Mouse (Mus musculus) small intestine, adult 2 months (tissue): ENCODE data around the gene Mipep. TPM values are rescaled to one million over a fixed set of nuclear protein-coding genes. Genes with fewer than 3 reads are reported as not detected.

Experiments
- H3K27ac ChIP-seq: fragments of 200-500 bp; 2 replicates; pipeline ENCODE4 v1.5.1; 2012; ENCODE audit warnings: low read depth, low read length, control low read depth, inconsistent platforms; ENCODE audit not compliant: insufficient read depth
- H3K27me3 ChIP-seq: fragments of 200-500 bp; 2 replicates; pipeline ENCODE4 v1.6.1; 2012; ENCODE audit warnings: mild to moderate bottlenecking, moderate library complexity, low read length, inconsistent platforms; ENCODE audit not compliant: control insufficient read depth, insufficient read depth
- H3K36me3 ChIP-seq: fragments of 200-500 bp; 2 replicates; pipeline ENCODE4 v1.6.1; 2012; ENCODE audit warnings: mild to moderate bottlenecking, low read length, control low read depth, inconsistent platforms; ENCODE audit not compliant: control insufficient read depth, insufficient read depth
- H3K4me1 ChIP-seq: fragments of 200-500 bp; 2 replicates; pipeline ENCODE4 v1.6.1; 2012; ENCODE audit warnings: low read length, inconsistent platforms, mixed read lengths; ENCODE audit not compliant: control insufficient read depth, insufficient read depth, insufficient read length
- H3K4me3 ChIP-seq: fragments of 200-500 bp; 2 replicates; pipeline ENCODE4 v1.5.1; 2012; ENCODE audit warnings: low read depth, mild to moderate bottlenecking, control low read depth, inconsistent platforms, low read length, moderate library complexity
- CTCF ChIP-seq: fragments of 200-500 bp; IDR thresholded peaks from 2 replicates; pipeline ENCODE4 v1.5.1; 2012; ENCODE audit warnings: low read depth, mild to moderate bottlenecking, control low read depth, inconsistent platforms, low read length, moderate library complexity, mixed read lengths; ENCODE audit not compliant: insufficient replicate concordance, insufficient read length; ENCODE audit errors: extremely low read depth
- POLR2A ChIP-seq: fragments of 200-500 bp; IDR thresholded peaks from 2 replicates; pipeline ENCODE4 v1.6.1; 2012; ENCODE audit warnings: low read depth, mild to moderate bottlenecking, control low read depth, inconsistent platforms, low read length, moderate library complexity
- WGBS: fragments of 180-500 bp; shearing (Covaris S2); methylation state at CpG from one replicate; pipeline ENCODE4 v1.1.7; 2018; 5-methylcytosine and 5-hydroxymethylcytosine counted together
- polyA plus RNA-seq: library from polyadenylated mRNA; depleted of rRNA; stranded (reverse); fragments of >200 nt; gene quantifications from 2 replicates; pipeline ENCODE4 v1.2.3, GENCODE M21; 2012

The Mipep gene
- polyA plus RNA-seq, 1 experiment, result 6.2 TPM

DNA sequence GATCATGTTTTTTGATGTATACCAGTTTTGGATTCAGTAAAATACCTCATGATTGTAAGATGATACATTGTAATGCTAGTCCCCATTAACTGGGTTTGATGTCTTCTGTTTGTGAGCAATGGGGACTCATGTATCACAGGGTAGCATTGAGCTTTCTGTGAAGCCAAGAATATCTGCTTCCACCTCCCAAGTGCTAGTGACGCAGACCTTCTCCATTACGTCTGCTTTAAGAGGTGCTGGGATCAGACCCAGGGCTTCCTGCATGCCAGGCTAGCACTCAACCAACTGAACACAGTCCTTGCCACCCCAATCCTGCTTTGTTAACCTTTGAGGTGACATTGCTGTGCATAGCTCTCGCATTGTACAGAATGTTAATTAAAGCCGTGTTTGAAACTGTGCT, 14.3 kb downstream of the Mipep start:
- peaks cover 6% of the 10 kb centered on the region for H3K36me3 ChIP-seq
- H3K27ac ChIP-seq, result no peak overlapping the region
- H3K27me3 ChIP-seq, result no peaks in the 10 kb centered on the region
- TF ChIP-seq CTCF (no peak), POLR2A (no peak)
- H3K4me1 ChIP-seq, result no peaks in the 10 kb centered on the region
- 93% methylated on average over 4 of the region's 4 CpGs for WGBS
- no peak overlapping the region for H3K4me3 ChIP-seq

DNA sequence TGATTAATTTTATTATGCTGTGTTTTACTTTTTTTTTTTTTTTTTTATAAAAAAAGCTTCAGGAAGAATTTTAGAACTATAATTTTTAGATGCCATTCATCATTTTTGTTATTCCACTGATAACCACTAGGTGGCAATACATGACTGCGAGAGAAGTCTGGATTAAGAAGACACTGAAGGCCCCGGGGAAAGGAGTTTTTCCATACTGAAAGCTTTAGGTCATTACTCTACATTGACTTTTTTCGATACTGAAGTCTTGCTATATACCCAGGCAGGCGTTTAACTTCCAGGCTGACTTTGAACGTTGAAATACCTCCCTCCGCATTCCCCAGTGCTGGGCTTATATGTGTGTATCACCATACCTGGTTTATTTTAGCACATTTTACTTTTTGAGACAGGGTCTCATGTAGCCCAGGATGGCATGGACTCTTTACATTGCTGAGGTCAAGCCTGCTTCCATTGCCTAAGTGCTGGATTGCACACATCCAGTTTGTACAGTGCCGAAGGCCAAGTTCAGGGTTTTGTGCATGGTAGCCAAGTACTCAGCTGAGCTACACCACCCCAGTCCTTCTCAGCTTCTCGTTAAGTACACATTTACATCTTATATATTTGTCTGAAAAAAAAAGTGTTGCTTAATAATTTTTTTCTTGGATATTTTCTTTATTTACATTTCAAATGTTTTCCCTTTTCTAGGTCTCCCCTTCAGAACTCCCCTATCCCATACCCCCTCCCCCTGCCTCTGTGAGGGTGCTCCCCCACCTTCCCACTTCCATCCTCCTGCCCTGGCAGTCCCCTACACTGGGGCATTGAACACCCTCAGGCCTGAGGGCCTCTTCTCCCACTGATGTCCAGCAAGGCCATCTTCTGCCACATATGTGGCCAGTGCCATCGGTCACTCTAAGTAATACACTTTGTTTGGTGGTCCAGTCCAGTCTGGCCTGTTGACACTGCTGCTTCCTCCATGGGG, 15.7 kb downstream of the Mipep start:
- no peak for TF ChIP-seq CTCF
- TF ChIP-seq POLR2A, result no peak
- 46% methylated on average over 9 of the region's 9 CpGs for WGBS
- H3K27me3 ChIP-seq, result no peaks in the 10 kb centered on the region

DNA sequence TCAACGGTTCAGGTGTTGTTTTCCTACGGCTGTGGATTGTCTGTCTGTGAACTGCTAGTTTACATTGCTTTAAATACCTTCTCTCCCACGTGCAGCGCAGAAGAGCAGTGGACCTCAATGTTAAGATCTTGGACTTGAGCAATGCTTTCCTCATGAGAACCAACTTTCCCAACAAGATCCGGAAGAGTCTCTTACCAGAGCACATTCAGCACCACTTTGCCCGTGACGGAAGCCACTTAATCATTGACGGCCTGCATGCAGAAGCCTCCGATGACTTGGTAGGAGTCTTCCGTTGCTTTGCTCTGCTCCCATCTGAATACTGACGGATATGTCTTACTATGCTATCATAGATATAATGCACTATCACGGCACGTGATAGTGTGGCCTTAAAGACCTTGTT, 17.7 kb downstream of the Mipep start:
- no peak overlapping the region for H3K27ac ChIP-seq
- no peaks in the 10 kb centered on the region for H3K4me1 ChIP-seq
- H3K36me3 ChIP-seq, result peaks cover 5% of the 10 kb centered on the region; the same call in 1 of the 2 replicates
- H3K27me3 ChIP-seq, result no peaks in the 10 kb centered on the region
- 94% methylated on average over 13 of the region's 13 CpGs for WGBS
- no peak for TF ChIP-seq POLR2A
- TF ChIP-seq CTCF, result no peak
- no peak overlapping the region for H3K4me3 ChIP-seq

More for the DNA sequence above, 15.7 kb downstream of the Mipep start:
- Histone ChIP-seq H3K4me3 (no peak overlapping the region), H3K4me1 (no peaks in the 10 kb centered on the region), H3K36me3 (peaks cover 7% of the 10 kb centered on the region), H3K27ac (no peak overlapping the region)

DNA sequence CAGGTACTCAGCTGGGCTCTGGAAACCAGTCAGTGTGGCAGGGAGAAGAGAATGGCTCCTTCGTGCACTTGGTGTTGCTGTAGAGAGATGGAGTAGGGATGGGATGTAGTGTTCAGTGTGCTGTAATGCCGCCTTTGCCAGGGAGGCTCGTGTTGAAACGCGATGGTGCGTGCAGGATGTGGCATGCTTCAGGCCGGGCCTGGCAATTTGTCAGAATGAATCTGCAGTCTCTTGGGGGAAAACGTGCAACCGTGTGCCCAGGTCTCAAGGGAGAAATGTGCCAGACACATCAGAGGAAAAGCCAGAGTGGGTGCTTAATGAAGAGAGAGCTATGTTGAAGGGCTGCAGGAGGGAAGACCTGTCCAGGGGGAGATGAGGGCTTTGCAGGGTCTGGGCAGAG, 20.6 kb downstream of the Mipep start:
- Histone ChIP-seq H3K4me3 (no peak overlapping the region), H3K36me3 (peaks cover 6% of the 10 kb centered on the region; the same call in 1 of the 2 replicates), H3K27ac (no peak overlapping the region), H3K4me1 (0 out of 2 replicates have a peak, but pooled peaks cover 1% of the 10 kb centered on the region), H3K27me3 (no peaks in the 10 kb centered on the region)
- 94% methylated on average over 9 of the region's 9 CpGs for WGBS
- no peak for TF ChIP-seq POLR2A
- TF ChIP-seq CTCF, result no peak

DNA sequence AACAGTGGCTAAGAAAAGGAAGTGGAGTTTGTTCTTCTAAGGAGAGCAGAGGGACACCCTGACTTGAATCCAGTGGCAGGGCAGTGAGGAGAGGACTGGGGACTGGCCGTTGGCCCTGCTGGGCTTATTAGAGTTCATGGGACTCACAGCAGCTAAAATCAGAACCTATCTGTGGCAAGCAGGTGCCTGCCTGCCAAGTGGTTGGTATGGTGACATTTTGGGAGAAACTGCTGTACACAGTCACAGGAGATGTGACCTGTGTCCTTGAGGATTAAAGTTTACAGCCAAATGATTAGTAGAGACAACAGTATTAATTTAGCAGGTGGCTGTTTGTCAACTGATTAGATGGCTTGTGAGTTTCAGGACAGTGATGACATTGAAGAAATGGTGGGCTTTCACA, 21.5 kb downstream of the Mipep start:
- 74% methylated on average over 1 of the region's 1 CpGs for WGBS
- Histone ChIP-seq H3K4me1 (0 out of 2 replicates have a peak, but pooled peaks cover 1% of the 10 kb centered on the region), H3K4me3 (no peak overlapping the region), H3K27ac (no peak overlapping the region), H3K27me3 (no peaks in the 10 kb centered on the region), H3K36me3 (peaks cover 4% of the 10 kb centered on the region; the same call in 1 of the 2 replicates)
- TF ChIP-seq CTCF, result no peak
- TF ChIP-seq POLR2A, result no peak

DNA sequence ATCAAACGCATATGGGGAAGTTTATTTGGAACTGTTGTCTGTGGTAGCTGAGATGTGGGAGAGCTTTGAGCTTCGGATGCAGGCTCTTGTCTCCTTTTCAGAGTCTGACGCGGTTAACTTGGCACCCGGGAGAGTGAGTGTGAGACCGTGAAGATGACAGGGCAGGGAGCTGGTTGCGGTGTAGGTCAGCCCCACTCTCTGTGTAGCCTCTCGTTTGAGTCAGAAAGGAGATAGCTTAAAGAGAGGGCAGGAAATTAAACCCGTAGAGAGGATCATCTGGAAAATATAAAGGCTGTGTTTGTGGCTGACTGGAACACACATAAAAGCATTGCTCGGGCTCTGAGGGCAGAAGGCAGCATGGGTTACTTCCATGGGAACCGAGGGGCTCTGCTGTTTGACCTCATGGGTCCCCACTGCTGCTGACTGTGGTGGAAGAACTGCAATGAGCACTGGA, 22.5 kb downstream of the Mipep start:
- H3K27me3 ChIP-seq, result no peaks in the 10 kb centered on the region
- WGBS, result 67% methylated on average over 11 of the region's 11 CpGs
- no peak for TF ChIP-seq CTCF
- no peak for TF ChIP-seq POLR2A
- 0 out of 2 replicates have a peak, but pooled peaks cover 1% of the 10 kb centered on the region for H3K4me1 ChIP-seq
- peaks cover 4% of the 10 kb centered on the region; the same call in 1 of the 2 replicates for H3K36me3 ChIP-seq
- H3K4me3 ChIP-seq, result no peak overlapping the region
- no peak overlapping the region for H3K27ac ChIP-seq

DNA sequence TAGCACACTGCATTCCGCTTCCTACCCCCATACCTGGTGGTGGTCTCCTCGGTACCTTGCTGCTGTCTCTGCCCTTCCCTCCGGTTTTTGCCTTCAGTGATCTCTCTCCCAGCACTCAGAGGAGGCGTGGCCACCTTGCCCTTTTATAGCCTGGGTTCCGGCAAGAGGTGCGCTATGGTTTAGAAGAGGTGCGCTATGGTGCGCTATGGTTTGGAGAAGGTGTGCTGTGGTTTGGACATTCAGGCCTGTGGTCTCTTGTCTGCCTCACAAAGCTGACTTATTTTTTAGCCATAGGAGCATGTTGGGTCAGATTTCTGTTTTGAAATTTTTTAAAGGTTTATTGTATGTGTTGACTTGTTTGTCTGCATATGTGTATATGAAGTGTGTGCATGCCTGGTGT, 25.5 kb downstream of the Mipep start:
- H3K27ac ChIP-seq, result no peak overlapping the region
- 0 out of 2 replicates have a peak, but pooled peaks cover 1% of the 10 kb centered on the region for H3K4me1 ChIP-seq
- WGBS, result 91% methylated on average over 8 of the region's 8 CpGs
- H3K36me3 ChIP-seq, result peaks cover 13% of the 10 kb centered on the region
- no peak overlapping the region for H3K4me3 ChIP-seq
- no peaks in the 10 kb centered on the region for H3K27me3 ChIP-seq
- no peak for TF ChIP-seq CTCF
- no peak for TF ChIP-seq POLR2A
